Mouse (Mus musculus) cerebellum, postnatal 14 days (tissue): ENCODE results near the gene Vps16.

ENCODE experiments used
- DNase-seq, 2 experiments: peaks; one replicate each; pipeline ENCODE4 v3.0.0; 2021; ENCODE audit warnings: mixed read lengths in 2 of 2

Gene Vps16

DNA sequence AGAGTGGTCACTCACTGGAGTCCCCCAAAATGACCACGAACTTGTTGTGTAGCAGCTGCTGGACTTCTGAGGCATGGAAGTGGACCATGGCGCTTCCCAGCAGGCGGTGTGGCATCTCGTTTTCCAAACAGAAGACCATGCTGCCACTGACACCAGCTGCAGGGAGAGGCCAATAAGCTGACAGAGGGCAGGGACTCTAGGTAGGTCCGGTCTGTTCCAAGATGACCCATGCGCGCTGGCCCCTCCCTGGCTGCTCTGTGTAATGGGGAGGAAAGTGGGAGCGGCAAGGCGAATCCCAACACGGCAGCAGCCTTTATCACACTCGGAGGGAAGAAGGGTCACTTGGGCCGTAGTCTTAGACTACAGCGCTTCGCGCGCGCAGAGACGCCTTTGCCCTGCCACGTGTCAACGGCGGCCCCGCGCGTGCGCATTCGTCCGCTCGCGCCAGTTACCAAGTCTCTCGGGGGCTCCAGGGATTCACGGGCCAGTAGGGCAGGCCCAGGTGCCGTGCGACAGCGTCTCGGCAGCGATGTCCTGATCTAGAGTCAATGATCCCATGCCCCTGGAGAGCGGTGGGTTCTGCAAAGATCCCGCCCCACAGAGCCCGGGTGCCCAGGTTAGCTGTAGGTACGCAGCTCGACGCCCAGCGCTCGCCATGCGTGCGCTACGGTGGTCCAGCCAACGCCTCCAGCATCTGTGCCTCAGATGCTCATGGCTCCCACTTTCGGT, 578 bp upstream of the Vps16 start:
- DNase-seq = peak; percentile 91 to 92

- DNase-seq = peak in 1 of 2 experiments; percentile 37
Measured at GRCm38 (mm10) chr2:130425112-130425511, 973 bp downstream of the Vps16 start.

- no peak for DNase-seq
Measured at GRCm38 (mm10) chr2:130429851-130430250, 5.7 kb downstream of the Vps16 start.

DNA sequence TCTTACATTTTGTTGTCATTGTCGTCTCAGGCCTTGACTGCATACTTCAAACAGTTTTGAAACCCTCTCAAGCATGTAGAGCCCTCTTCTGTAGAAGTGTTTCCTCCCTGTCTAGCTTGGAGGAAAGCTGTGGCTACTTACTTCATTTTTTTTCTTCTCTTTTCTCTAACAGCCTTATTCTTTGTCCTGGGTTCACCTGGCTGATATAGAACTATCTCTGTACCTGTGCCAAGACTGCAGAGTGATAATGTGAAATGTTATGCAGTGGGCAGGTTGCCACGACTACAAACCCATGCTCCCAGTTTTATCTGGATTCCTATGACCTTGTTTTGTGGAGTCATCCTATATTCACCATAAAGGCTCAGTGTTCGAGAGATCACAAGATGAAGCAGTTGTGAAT, 6.3 kb downstream of the Vps16 start:
- DNase-seq = no peak

DNA sequence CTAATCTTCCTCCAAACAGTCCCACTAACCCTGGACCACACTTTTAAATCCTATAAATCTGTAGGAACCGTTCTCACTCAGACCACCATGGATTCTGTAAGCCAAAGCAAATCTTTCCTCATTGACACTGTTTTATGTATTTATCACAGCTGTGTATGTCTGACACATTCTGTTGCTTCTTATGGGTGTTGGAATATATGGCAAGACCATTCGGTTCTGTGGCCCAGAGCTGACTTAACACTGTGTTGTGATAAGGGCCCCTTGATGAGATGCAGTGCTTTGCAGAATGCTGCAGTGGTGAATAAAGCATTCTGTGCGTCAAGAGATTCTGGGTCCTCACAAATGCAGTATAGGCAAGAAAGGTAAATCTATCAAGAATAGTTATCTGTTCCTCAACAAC, 8.0 kb downstream of the Vps16 start:
- no peak for DNase-seq

GRCm38 (mm10) chr2:130433152-130433551, 9.0 kb downstream of the Vps16 start:
- peak; percentile 74 to 76 for DNase-seq

- no peak for DNase-seq
Measured at GRCm38 (mm10) chr2:130436769-130437168, 12.6 kb downstream of the Vps16 start.

GRCm38 (mm10) chr2:130438861-130439260, 14.7 kb downstream of the Vps16 start:
- DNase-seq = no peak

DNA sequence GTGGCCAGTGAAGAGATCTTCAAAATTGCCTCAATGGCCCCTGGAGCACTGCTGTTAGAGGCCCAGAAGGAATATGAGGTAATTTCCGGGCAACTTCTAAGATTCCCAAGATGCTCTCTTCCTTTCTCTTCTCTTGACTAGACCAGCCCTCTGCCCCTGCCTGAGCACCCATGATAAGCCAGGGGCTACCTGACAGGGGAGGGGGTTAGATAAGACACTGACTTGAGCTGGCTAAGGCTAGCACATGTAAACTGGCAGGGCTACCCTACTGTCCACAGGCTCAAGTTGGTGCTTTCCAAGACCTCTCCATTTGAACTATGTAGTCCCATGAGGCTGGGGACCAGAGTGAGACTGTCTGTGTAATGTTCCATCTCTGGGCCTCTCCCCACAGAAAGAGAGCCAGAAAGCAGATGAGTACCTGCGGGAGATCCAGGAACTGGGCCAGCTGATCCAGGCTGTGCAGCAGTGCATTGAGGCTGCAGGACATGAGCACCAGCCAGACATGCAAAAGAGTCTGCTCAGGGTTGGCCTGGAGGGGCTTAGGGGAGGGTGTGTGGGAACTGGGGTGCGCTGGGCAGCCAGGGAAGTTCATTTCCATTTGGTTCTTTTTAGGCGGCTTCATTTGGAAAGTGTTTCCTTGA, 15.8 kb downstream of the Vps16 start:
- DNase-seq = peak; percentile 43 to 50

DNA sequence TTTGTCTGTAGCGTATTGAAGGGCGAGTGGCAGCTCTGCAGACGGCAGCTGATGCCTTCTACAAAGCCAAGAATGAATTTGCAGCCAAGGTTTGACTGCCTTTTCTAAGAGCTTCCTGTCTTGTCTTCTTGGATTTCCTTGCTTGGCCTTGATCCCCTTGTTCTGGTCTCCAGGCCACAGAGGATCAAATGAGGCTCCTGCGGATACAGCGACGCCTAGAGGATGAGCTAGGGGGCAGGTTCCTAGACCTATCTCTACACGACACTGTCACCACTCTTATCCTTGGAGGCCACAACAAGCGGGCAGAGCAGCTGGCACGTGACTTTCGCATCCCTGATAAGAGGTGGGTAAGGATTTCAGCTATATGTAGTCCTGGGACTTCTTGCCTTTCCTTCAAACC, 18.0 kb downstream of the Vps16 start:
- DNase-seq = no peak

GRCm38 (mm10) chr2:130448449-130448848, 24.3 kb downstream of the Vps16 start:
- no peak for DNase-seq

DNA sequence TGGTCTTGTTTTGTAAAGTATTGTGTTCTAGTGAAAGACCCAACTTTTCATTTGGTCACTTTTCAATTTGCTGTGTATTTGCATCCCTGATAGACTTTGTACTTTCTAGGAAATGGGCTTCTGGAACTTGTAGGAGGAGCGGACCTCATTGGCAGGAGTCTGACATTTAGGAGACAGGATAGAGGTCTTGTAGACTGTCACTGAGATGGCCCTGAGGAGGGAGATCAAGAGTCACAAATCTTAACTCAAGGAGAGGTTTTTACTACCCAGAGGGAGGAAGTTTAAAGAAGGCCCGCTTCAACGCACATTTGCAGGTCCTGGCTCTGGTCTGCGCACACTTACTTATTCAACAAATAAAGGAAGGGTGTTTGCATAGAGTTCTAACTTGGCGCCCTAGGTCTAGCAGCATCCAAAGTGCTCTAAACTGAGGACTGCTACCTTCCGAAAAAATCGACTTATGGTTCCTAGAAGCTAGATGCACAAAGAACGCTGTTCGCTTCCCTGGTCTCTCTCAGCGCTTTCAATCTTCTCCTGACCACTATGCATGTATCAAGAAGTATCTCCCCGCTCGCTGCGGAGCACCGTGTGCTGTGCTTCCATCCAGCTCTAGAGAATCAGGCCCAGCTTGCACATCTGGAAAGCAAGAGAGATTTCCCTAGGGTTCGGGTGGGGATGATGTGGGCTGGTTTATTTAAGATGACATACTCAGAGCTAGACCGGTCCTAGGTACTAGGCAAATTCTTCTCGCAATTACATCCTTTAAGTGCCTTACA, 25.1 kb downstream of the Vps16 start:
- DNase-seq = no peak

DNA sequence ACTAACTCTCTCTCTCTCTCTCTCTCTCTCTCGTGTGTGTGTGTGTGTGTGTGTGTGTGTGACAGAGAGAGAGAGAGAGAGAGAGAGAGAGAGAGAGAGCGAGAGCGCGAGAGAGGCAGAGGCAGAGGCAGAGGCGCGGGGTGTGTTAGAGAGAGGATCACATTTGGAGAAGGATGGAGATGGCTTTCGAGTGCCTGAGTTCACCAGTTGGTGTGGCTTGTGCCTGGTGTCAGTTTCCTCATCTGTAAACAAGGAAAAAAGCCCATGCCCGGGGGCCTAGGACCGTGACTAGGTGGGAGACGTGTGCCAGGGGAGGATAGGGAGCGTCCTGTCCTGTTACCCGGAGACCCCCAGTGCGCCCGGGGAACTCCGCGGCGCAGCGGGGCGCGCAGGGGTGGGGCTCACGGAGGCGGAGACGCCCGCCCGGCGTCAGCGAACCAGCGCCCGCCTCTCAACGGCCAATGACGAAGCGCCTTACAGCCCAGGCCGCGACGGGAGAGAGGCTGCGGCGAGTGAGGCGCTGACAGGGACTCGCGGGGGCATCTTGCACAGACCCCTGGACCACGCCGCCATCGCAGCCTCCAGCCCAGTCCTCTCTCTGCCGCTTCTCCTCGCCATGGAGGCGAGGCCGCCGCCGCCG, 25.8 kb downstream of the Vps16 start, which contains the start of gene Ptpra:
Gene Ptpra, plus strand, starts transcription at position 485 of the 640 bp plus-strand sequence.
- DNase-seq = peak; percentile 94 to 95

- peak in 1 of 2 experiments; percentile 73 for DNase-seq
Measured at GRCm38 (mm10) chr2:130450434-130450796, 26.3 kb downstream of the Vps16 start.

DNA sequence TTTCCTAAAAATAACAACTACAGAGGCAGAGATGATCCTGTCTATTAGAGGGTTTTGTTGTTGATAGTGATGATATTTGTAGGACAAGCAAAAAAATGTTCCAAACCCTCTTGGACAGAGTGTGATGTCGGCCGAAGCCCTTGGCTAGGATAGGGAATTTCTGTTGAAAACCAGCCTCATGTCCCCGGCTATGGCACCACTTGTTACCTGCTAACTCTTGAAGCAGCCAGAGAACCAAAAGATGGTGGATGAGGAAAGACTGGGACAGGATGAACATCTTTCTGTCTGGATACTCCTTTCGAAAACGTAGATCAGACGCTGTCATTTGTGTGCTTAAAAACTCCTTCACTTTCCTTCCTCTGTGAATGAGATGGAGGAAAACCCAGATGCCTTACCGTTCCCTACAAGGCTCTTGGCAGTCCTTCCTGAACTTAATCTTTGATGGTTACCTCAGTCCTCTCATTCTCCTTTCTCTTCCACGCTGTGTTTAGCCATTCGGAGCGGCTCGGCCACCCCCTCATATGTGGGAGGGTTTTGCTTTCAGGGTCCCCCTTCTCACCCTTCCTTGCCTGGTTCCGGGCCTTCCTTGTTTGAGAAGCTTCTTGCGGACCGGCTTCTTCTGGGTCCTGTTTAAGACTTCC, 27.1 kb downstream of the Vps16 start:
- DNase-seq = no peak

DNA sequence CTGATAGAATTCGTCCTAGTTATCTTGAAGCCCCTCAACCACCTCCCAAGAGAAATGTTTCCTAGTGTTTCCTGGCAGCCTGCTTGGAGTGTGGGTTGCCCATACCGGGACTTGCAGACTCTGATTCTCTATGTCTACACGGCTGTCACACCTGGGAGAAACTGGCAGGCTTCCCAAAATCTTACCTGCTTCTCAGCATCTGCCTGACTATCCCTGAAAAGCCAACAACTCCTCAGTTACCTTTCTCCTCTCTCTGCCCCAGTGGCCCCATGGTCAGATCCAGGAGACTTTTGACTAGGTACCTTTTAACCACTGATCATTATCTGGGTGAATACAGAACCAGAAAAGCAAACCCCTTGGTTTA, 27.6 kb downstream of the Vps16 start:
- peak; percentile 20 to 25 for DNase-seq

DNA sequence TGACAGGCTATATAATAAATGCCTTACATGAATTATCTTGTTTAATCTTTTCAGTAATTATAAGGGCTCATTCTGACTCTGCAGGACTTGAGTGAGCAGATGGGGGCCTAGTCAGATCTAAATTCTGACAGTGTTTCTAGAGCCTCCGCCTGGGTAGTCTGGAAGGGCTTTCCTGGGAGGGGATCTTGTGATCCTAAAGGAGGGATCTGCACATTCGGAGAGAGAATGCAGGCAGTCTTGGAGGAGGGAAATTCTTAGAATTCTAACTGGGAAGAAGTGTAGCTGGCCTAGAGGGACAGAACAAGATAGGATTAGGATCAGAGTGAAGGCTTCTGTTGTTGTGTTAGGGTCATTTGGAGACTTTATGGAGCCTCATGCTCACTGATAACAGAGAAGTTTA, 28.1 kb downstream of the Vps16 start:
- DNase-seq = no peak

GRCm38 (mm10) chr2:130453421-130453820, 29.3 kb downstream of the Vps16 start:
- DNase-seq = peak in 1 of 2 experiments; percentile 24

DNA sequence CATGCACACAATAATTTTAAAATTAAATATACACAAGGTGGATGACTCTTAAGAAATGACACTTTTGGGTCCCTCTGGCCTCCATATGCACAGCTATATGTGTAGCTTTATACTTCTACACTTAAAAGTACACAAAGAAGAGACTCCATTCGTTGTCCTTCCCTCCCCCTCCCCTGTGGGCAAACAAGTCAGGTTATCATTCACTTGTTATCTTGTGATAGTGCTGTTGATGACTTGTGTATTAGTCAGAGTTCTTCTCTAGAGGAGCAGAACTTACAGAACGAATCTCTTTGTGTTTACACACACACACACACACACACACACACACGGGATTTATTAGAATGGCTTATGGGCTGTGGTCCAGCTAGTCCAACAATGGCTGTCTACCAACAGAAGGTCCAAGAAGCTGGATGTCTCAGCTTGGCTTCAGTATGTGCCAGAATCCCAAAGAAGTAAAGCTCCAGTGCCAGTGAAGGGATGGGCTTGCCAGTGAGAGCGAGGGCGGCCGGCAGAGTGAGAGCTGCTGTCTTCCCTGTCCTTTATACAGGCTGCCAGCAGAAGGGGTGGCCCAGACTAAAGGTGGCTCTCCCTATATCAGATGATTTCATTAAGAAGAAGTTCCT, 30.7 kb downstream of the Vps16 start:
- peak; percentile 85 to 86 for DNase-seq

- DNase-seq = peak; percentile 29 to 50
Measured at GRCm38 (mm10) chr2:130457871-130458270, 33.7 kb downstream of the Vps16 start.

- DNase-seq = no peak
Measured at GRCm38 (mm10) chr2:130459576-130459975, 35.4 kb downstream of the Vps16 start.
